Mouse (Mus musculus) thymus, adult 2 months (tissue): ENCODE measurements around the gene Zfpm1. TPM values are rescaled to one million over a fixed set of nuclear protein-coding genes. Genes with fewer than 3 reads are reported as not detected.

Experiments used
- DNase-seq: peaks from one replicate; pipeline ENCODE4 v3.0.0; 2021
- H3K27ac ChIP-seq: fragments of 200-500 bp; 2 replicates; pipeline ENCODE4 v1.5.1; 2012; ENCODE audit warnings: low read length, control low read depth; ENCODE audit not compliant: control insufficient read depth, insufficient read depth
- H3K27me3 ChIP-seq: fragments of 200-500 bp; 2 replicates; pipeline ENCODE4 v1.6.1; 2012; ENCODE audit warnings: mild to moderate bottlenecking, low read length, moderate library complexity, mixed read lengths; ENCODE audit not compliant: control insufficient read depth, insufficient read depth
- H3K36me3 ChIP-seq: fragments of 200-500 bp; 2 replicates; pipeline ENCODE4 v1.6.1; 2012; ENCODE audit warnings: mild to moderate bottlenecking, low read length, moderate library complexity; ENCODE audit not compliant: control insufficient read depth, insufficient read depth
- H3K4me1 ChIP-seq: fragments of 200-500 bp; replicated peaks from 2 replicates; pipeline ENCODE4 v1.6.1; 2012; ENCODE audit warnings: low read length; ENCODE audit not compliant: control insufficient read depth, insufficient read depth
- H3K4me3 ChIP-seq: fragments of 200-500 bp; 2 replicates; pipeline ENCODE4 v1.5.1; 2012; ENCODE audit warnings: mild to moderate bottlenecking, low read length, control low read depth, moderate library complexity; ENCODE audit not compliant: control insufficient read depth, insufficient read depth
- CTCF ChIP-seq: fragments of 200-500 bp; IDR thresholded peaks from 2 replicates; pipeline ENCODE4 v1.5.1; 2012; ENCODE audit warnings: mild to moderate bottlenecking, control low read depth, low read length, moderate library complexity, borderline replicate concordance; ENCODE audit not compliant: control insufficient read depth, poor library complexity, insufficient read depth; ENCODE audit errors: extremely low read depth
- POLR2A ChIP-seq: fragments of 200-500 bp; IDR thresholded peaks from 2 replicates; pipeline ENCODE4 v1.6.1; 2012; ENCODE audit warnings: mild to moderate bottlenecking, low read length, control low read depth, moderate library complexity; ENCODE audit not compliant: control insufficient read depth, poor library complexity, insufficient read depth; ENCODE audit errors: extremely low read depth
- WGBS: fragments of 180-500 bp; shearing (Covaris S2); methylation state at CpG from one replicate; pipeline ENCODE4 v1.1.7; 2018; 5-methylcytosine and 5-hydroxymethylcytosine counted together
- polyA plus RNA-seq: library from polyadenylated mRNA; depleted of rRNA; stranded (reverse); fragments of >200 nt; gene quantifications from 2 replicates; pipeline ENCODE4 v1.2.3, GENCODE M21; 2012

Gene Zfpm1
- polyA plus RNA-seq, 1 experiment: 100 TPM

DNA sequence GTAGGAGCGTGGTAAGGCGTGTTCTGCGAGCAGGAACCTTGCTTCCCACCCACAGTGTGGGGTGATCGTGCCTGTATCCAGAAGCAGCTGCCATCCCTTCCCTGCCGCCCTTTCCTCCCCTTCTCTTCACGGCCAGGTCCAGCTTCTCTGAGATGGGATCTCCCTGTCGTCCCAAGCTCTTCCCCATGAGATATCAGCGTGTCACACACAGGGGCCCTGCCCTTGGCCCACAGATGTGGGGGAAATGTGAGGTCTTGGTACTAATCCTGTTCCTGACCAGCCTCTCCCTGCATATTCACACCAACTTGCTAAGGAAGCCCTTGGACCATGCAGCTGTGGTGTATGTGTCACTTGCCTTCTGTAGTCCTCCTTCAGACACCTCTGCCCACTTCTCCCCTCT is 5.8 kb downstream of the Zfpm1 start:
- Histone ChIP-seq H3K36me3 (no peaks in the 10 kb centered on the region), H3K27me3 (no peaks in the 10 kb centered on the region), H3K4me3 (no peak overlapping the region), H3K4me1 (peaks cover 63% of the 10 kb centered on the region), H3K27ac (no peak overlapping the region)
- 95% methylated on average over 8 of the region's 8 CpGs for WGBS
- DNase-seq: no peak
- TF ChIP-seq CTCF (no peak), POLR2A (no peak)

DNA sequence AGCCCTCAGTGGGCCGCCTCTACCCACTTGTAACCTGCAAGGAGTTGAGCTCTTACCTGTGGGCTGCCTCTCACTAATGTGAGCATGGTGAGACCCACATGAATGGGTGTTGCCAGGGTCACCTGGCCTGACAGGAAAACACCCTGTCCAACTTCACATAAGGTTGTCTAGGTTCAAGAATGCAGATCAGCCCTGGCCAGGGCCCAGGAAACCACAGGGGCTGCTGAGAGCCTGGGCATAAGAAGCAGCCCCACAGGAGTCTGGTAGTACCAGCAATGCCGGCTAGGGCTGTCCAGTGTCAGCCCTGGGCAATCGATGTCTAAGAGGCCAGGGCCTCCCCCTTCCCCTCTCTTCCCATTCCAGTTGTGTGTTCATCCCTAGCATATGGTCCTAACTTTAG is 6.4 kb downstream of the Zfpm1 start:
- H3K36me3 ChIP-seq: no peaks in the 10 kb centered on the region
- 70% methylated on average over 3 of the region's 3 CpGs for WGBS
- peaks cover 61% of the 10 kb centered on the region for H3K4me1 ChIP-seq

DNA sequence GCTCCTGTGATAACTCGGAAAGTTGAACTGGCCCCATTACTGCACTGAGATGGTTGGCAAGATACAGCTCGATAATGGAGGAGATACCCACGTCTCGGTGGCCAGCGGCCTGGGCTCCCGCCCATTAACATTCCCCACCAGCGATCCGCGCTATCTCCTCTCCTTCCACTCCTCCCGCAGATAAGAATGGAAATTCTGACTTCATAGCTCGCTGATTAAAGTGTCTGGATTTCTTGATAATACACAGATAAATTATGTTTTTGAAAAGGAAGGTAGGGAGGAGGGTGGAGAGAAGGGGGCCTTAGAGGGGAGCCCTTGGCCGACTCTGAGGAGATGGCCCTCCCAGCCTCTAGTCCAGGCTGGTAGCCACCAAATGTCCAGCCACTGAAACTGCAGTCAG is 9.1 kb downstream of the Zfpm1 start:
- Histone ChIP-seq H3K36me3 (no peaks in the 10 kb centered on the region), H3K4me3 (no peak overlapping the region), H3K27me3 (no peaks in the 10 kb centered on the region), H3K27ac (no peak overlapping the region), H3K4me1 (peaks cover 43% of the 10 kb centered on the region)
- TF ChIP-seq CTCF (no peak), POLR2A (no peak)
- DNase-seq: no peak
- WGBS: 94% methylated on average over 12 of the region's 12 CpGs

More for the DNA sequence above, 6.4 kb downstream of the Zfpm1 start:
- no peaks in the 10 kb centered on the region for H3K27me3 ChIP-seq
- no peak for TF ChIP-seq CTCF
- TF ChIP-seq POLR2A: no peak
- no peak overlapping the region for H3K4me3 ChIP-seq
- H3K27ac ChIP-seq: no peak overlapping the region
- DNase-seq: no peak

DNA sequence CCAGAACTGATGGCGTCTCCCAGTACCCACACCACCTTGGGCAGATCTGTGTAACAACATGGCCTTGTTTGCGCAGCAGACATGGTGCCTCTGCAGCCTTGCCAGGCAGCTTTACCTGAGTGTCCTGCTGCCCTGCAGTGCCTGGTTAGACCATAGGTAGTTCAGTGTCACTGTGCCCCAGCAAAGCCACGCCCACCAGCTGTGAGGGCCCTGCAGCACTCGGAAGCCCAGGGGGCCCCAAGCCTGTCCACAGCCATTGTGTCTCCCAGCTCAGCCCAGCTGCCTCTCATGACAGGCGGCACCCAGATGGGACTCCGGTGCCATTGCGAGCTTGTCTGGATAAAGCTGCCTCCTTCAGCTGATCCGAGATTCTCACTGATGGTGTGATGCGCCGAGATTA is 9.6 kb downstream of the Zfpm1 start:
- H3K27ac ChIP-seq: no peak overlapping the region
- no peaks in the 10 kb centered on the region for H3K27me3 ChIP-seq
- no peak for DNase-seq
- H3K4me1 ChIP-seq: peaks cover 40% of the 10 kb centered on the region
- no peak overlapping the region for H3K4me3 ChIP-seq
- no peaks in the 10 kb centered on the region for H3K36me3 ChIP-seq
- no peak for TF ChIP-seq POLR2A
- no peak for TF ChIP-seq CTCF
- WGBS: 84% methylated on average over 10 of the region's 10 CpGs

DNA sequence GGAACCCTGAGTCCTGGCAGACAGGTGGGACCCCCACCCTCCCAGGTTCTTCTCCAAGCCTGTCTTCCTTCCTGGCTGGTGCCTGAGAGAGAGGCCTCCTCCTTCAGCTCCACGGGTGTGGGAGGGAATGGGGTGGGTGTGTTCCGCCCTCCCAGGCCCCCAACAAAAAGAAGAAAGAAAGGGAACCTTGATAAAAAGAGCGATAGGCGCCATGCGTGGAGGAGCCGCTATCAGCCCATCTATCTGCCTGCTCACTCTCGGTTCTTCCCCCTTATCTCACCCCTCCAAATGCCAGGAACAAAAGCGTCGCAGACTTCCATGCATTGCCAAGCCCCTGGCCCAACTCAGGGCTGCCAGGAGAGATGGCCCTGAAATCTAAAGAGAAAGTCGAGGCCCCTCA is 11.5 kb downstream of the Zfpm1 start:
- no peak overlapping the region for H3K27ac ChIP-seq
- TF ChIP-seq POLR2A: no peak
- no peak for TF ChIP-seq CTCF
- H3K27me3 ChIP-seq: no peaks in the 10 kb centered on the region
- 47% methylated on average over 9 of the region's 10 CpGs for WGBS
- H3K4me1 ChIP-seq: peaks cover 29% of the 10 kb centered on the region
- no peaks in the 10 kb centered on the region for H3K36me3 ChIP-seq
- H3K4me3 ChIP-seq: no peak overlapping the region
- no peak for DNase-seq

DNA sequence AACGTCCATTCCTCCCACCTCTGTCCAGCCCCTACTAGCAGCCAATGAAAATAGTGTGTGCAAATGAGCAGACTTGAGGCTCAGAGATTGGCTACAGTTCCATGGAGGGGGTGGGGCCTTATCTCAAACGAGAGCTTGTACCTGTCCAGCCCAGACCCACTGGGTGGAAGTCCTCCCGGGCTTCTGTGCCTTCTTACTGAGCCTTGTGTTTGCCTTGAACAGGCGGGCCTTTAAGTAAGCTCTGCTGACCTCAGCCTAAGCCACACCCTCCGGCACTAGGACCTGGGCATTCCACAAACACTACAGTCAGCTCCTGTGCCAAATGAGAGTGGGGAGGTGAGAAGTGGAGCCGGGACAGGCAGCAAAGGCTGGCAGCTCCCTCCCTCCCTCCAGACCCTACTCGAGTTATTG is 12.3 kb downstream of the Zfpm1 start:
- WGBS: 64% methylated on average over 7 of the region's 7 CpGs
- TF ChIP-seq CTCF (no peak), POLR2A (no peak)
- Histone ChIP-seq H3K4me1 (peaks cover 29% of the 10 kb centered on the region), H3K27ac (no peak overlapping the region), H3K27me3 (no peaks in the 10 kb centered on the region), H3K4me3 (no peak overlapping the region), H3K36me3 (no peaks in the 10 kb centered on the region)
- DNase-seq: no peak

DNA sequence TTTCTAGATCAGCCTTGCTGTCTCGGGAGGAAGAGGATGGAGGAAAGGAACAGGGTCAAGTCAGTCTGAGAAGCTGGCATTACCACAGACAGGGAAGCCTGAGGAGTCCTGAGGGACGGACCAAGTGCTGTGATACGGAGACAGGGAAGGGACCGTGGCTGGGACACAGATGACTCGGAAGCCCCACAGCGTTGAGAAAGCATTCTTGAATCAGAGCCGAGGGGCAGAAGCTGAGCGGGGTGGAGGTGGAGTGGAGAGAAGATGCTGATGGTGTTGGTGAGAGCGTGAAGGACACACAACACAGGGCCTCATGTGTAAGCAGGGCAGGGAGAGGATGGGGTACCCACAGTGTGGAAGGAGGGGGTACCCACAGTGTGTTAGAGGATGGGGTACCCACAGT is 13.4 kb downstream of the Zfpm1 start:
- H3K27ac ChIP-seq: no peak overlapping the region
- H3K4me3 ChIP-seq: no peak overlapping the region
- no peaks in the 10 kb centered on the region for H3K27me3 ChIP-seq
- DNase-seq: no peak
- 94% methylated on average over 9 of the region's 9 CpGs for WGBS
- TF ChIP-seq CTCF (no peak), POLR2A (no peak)
- H3K36me3 ChIP-seq: no peaks in the 10 kb centered on the region
- peaks cover 21% of the 10 kb centered on the region for H3K4me1 ChIP-seq
